9 mouse cellular contexts compared by ENCODE assay signal in genomic region chr5:119671124-119671801, GRCm38 (mm10). TPM values are rescaled to one million over a fixed set of nuclear protein-coding genes. Genes with fewer than 3 reads are reported as not detected.
A peak's percentile ranks its signal among the peaks of the same experiment; 100 is the strongest.
DNase-seq lines count a peak whose midpoint lies in the region; ATAC-seq and TF ChIP-seq lines count a peak whose summit lies in the region.
"Had no signal": no experiment of that assay in that cellular context is flagged by ENCODE, and none has a peak within 500 bp of the region (broad histone marks: within the 10 kb centered on the region; RNA-seq: fewer than 3 reads in every experiment).

No protein-coding gene starts in this region.

- peak overlapping the region; percentile 99 for H3K9ac ChIP-seq in embryonic facial prominence, embryonic 13.5 days
- H3K9ac ChIP-seq in lung, embryonic 14.5 days, result peak overlapping the region; percentile 99

- peaks cover 49% of the 10 kb centered on the region for H3K27me3 ChIP-seq in embryonic facial prominence, embryonic 13.5 days
- peaks cover 45% of the 10 kb centered on the region for H3K27me3 ChIP-seq in lung, embryonic 14.5 days (ENCODE audit: insufficient read depth, low read length)

- H3K36me3 ChIP-seq in embryonic facial prominence, embryonic 13.5 days, result peaks cover 10% of the 10 kb centered on the region
- peaks cover 20% of the 10 kb centered on the region for H3K36me3 ChIP-seq in lung, embryonic 14.5 days (ENCODE audit: insufficient read depth)

- peak overlapping the region; percentile 56 for H3K27ac ChIP-seq in layer of hippocampus, adult 2 months
- peak overlapping the region; percentile 100 for H3K27ac ChIP-seq in embryonic facial prominence, embryonic 13.5 days
- peak overlapping the region; percentile 99 for H3K27ac ChIP-seq in lung, embryonic 14.5 days (ENCODE audit: low read depth)

- peak overlapping the region; percentile 79 for H3K4me2 ChIP-seq in embryonic facial prominence, embryonic 13.5 days
- peak overlapping the region; percentile 65 for H3K4me2 ChIP-seq in lung, embryonic 14.5 days

- DNase-seq in layer of hippocampus, adult 2 months (ENCODE audit: low spot score in 2 of 2), result no peak
- DNase-seq in layer of hippocampus, postnatal 25 days (ENCODE audit: extremely low spot score in 1 of 2, low spot score in 1 of 2), result no peak
- peak; percentile 46 for DNase-seq in heart, postnatal 4 days
- peak; percentile 82 for DNase-seq in lung, embryonic 14.5 days
- DNase-seq in yolk sac, embryonic 10.5 days (ENCODE audit: low spot score), result peak; percentile 72
- no peak for DNase-seq in layer of hippocampus, adult 18-20 months (ENCODE audit: low spot score in 2 of 2)
- DNase-seq in left cerebral cortex, adult 8-10 months (ENCODE audit: low spot score in 2 of 2), result no peak

- H3K4me1 ChIP-seq in embryonic facial prominence, embryonic 13.5 days, result peaks cover 40% of the 10 kb centered on the region
- H3K4me1 ChIP-seq in lung, embryonic 14.5 days (ENCODE audit: insufficient read depth), result peaks cover 18% of the 10 kb centered on the region

- no peak for TF ChIP-seq CTCF in layer of hippocampus, adult 2 months (conservative IDR thresholded peaks at IDR 0.05)
- TF ChIP-seq CTCF in lung, embryonic 14.5 days (IDR thresholded peaks at IDR 0.05; ENCODE audit: low read depth), result no peak

- H3K9me3 ChIP-seq in embryonic facial prominence, embryonic 13.5 days, result no peaks in the 10 kb centered on the region
- H3K9me3 ChIP-seq in lung, embryonic 14.5 days (ENCODE audit: low read depth, low read length), result no peaks in the 10 kb centered on the region

- under 1% methylated on average over 40 of the region's 40 CpGs for WGBS in embryonic facial prominence, embryonic 13.5 days
- WGBS in lung, embryonic 14.5 days, result under 1% methylated on average over 40 of the region's 40 CpGs

- peak overlapping the region; percentile 34 for H3K4me3 ChIP-seq in layer of hippocampus, adult 2 months
- peak overlapping the region; percentile 75 for H3K4me3 ChIP-seq in embryonic facial prominence, embryonic 13.5 days
- peak overlapping the region; percentile 74 for H3K4me3 ChIP-seq in lung, embryonic 14.5 days (ENCODE audit: low read depth, low read length)

- ATAC-seq in embryonic facial prominence, embryonic 13.5 days (ENCODE audit: insufficient number of reproducible peaks, insufficient read depth, low FRiP score, low TSS enrichment, low read depth), result no peak
- ATAC-seq in lung, embryonic 14.5 days (ENCODE audit: insufficient read depth), result no peak

RNA-seq across cellular contexts. Expression of gene Tbx3, which starts 0.8 kb away (rescaled TPM):
- 1 to 10 TPM; 3.5 to 3.6 TPM for total RNA-seq in layer of hippocampus, adult 2 months (2021)
- total RNA-seq in layer of hippocampus, postnatal 25 days (2021), result 1 to 10 TPM; 2.9 to 3.1 TPM
- polyA plus RNA-seq in embryonic facial prominence, embryonic 13.5 days (2015; fragmentation: Nextera tagmentation; extraction: Ambion mirVana), result 63.4 and 67.0 TPM in 2 replicates
- 10 to 100 TPM; 14.4 to 15.8 TPM for total RNA-seq in heart, postnatal 4 days (2021)
- polyA plus RNA-seq in lung, embryonic 14.5 days (2014; fragmentation: Nextera tagmentation; extraction: Ambion mirVana), result 82.1 and 84.8 TPM in 2 replicates
- 1 to 10 TPM; 2.7 to 3.1 TPM for total RNA-seq in layer of hippocampus, adult 18-20 months (2021)
- 1 to 10 TPM; 2.2 to 4.8 (median 3.4) TPM for total RNA-seq in left cerebral cortex, adult 8-10 months (2022)
- total RNA-seq: neutrophil, adult 5-6 weeks had no signal

Comparison
In these comparisons a context has a peak if more than half of its experiments do, and no peak if none do; other contexts are left out.
1. DNase-seq: peak in heart, postnatal 4 days (single experiment), lung, embryonic 14.5 days (single experiment) and yolk sac, embryonic 10.5 days (single experiment); none in layer of hippocampus, adult 2 months (0 of 2), layer of hippocampus, postnatal 25 days (0 of 2), layer of hippocampus, adult 18-20 months (0 of 2) and left cerebral cortex, adult 8-10 months (0 of 2).
2. Peak in every context shown above with its lines, with median percentiles within 50 percentile points of each other: H3K27ac ChIP-seq and H3K4me3 ChIP-seq.